ENCODE assay signal across 17 mouse cellular contexts in genomic region chr7:124974870-124975488, GRCm38 (mm10).
A peak's percentile ranks its signal among the peaks of the same experiment; 100 is the strongest.
DNase-seq lines count a peak whose midpoint lies in the region; ATAC-seq and TF ChIP-seq lines count a peak whose summit lies in the region.
"Had no signal": no experiment of that assay in that cellular context is flagged by ENCODE, and none has a peak within 500 bp of the region (broad histone marks: within the 10 kb centered on the region; RNA-seq: fewer than 3 reads in every experiment).

No protein-coding gene starts in this region.

- ATAC-seq in forebrain, embryonic 14.5 days, result peak; percentile 72
- ATAC-seq in forebrain, embryonic 12.5 days (ENCODE audit: low FRiP score), result no peak
- ATAC-seq in forebrain, embryonic 16.5 days, result peak; percentile 84
- ATAC-seq in forebrain, postnatal 0 days, result no peak
- no peak for ATAC-seq in midbrain, embryonic 13.5 days

- no peak overlapping the region for H3K4me2 ChIP-seq in forebrain, embryonic 14.5 days (ENCODE audit: low read length)
- H3K4me2 ChIP-seq in forebrain, embryonic 12.5 days, result no peak overlapping the region
- H3K4me2 ChIP-seq in forebrain, embryonic 16.5 days (ENCODE audit: low read length), result no peak overlapping the region
- no peak overlapping the region for H3K4me2 ChIP-seq in forebrain, postnatal 0 days (ENCODE audit: low read depth)
- H3K4me2 ChIP-seq in midbrain, embryonic 13.5 days (replicated peaks), result no peak overlapping the region
- H3K4me2 ChIP-seq: embryonic facial prominence, embryonic 12.5 days had no signal

- no peaks in the 10 kb centered on the region for H3K9me3 ChIP-seq in forebrain, embryonic 14.5 days (replicated peaks; ENCODE audit: control insufficient read depth, low read length)
- H3K9me3 ChIP-seq in forebrain, embryonic 12.5 days, result no peaks in the 10 kb centered on the region
- H3K9me3 ChIP-seq in forebrain, embryonic 16.5 days (ENCODE audit: control insufficient read depth, low read length), result no peaks in the 10 kb centered on the region
- H3K9me3 ChIP-seq in forebrain, postnatal 0 days (ENCODE audit: low read length), result no peaks in the 10 kb centered on the region
- no peaks in the 10 kb centered on the region for H3K9me3 ChIP-seq in midbrain, embryonic 10.5 days (replicated peaks)
- H3K9me3 ChIP-seq in midbrain, embryonic 13.5 days, result no peaks in the 10 kb centered on the region
- H3K9me3 ChIP-seq: embryonic facial prominence, embryonic 10.5 days; embryonic facial prominence, embryonic 12.5 days had no signal

- 15% methylated on average over 5 of the region's 5 CpGs for whole genome bisulfite sequencing in forebrain, embryonic 14.5 days
- 51% methylated on average over 5 of the region's 5 CpGs for WGBS in forebrain, embryonic 12.5 days
- WGBS in forebrain, embryonic 16.5 days, result 13% methylated on average over 5 of the region's 5 CpGs
- 21% methylated on average over 5 of the region's 5 CpGs for WGBS in forebrain, postnatal 0 days
- 79% methylated on average over 5 of the region's 5 CpGs for WGBS in midbrain, embryonic 10.5 days
- 57% methylated on average over 5 of the region's 5 CpGs for WGBS in midbrain, embryonic 13.5 days

- H3K27ac ChIP-seq in forebrain, embryonic 14.5 days (ENCODE audit: low read depth, low read length), result no peak overlapping the region
- H3K27ac ChIP-seq in forebrain, embryonic 12.5 days, result no peak overlapping the region
- no peak overlapping the region for H3K27ac ChIP-seq in forebrain, embryonic 16.5 days (ENCODE audit: low read length)
- H3K27ac ChIP-seq in forebrain, postnatal 0 days (ENCODE audit: low read depth, low read length), result no peak overlapping the region
- H3K27ac ChIP-seq in midbrain, embryonic 10.5 days (replicated peaks), result no peak overlapping the region
- no peak overlapping the region for H3K27ac ChIP-seq in midbrain, embryonic 13.5 days
- H3K27ac ChIP-seq: embryonic facial prominence, embryonic 10.5 days; embryonic facial prominence, embryonic 12.5 days had no signal

- H3K27me3 ChIP-seq in forebrain, embryonic 14.5 days (replicated peaks; ENCODE audit: control insufficient read depth, insufficient read depth, low read length), result no peaks in the 10 kb centered on the region
- no peaks in the 10 kb centered on the region for H3K27me3 ChIP-seq in forebrain, embryonic 12.5 days
- H3K27me3 ChIP-seq in forebrain, embryonic 16.5 days (replicated peaks; ENCODE audit: control insufficient read depth, insufficient read depth, low read length), result no peaks in the 10 kb centered on the region
- no peaks in the 10 kb centered on the region for H3K27me3 ChIP-seq in forebrain, postnatal 0 days (ENCODE audit: insufficient read depth, low read length)
- H3K27me3 ChIP-seq in midbrain, embryonic 10.5 days (ENCODE audit: low read depth, poor library complexity, severe bottlenecking), result no peaks in the 10 kb centered on the region
- no peaks in the 10 kb centered on the region for H3K27me3 ChIP-seq in midbrain, embryonic 13.5 days
- H3K27me3 ChIP-seq: embryonic facial prominence, embryonic 12.5 days had no signal

- 0 out of 2 replicates have a peak, but pooled peaks cover 3% of the 10 kb centered on the region for H3K4me1 ChIP-seq in forebrain, embryonic 14.5 days (ENCODE audit: control insufficient read depth, insufficient read depth, low read length)
- no peaks in the 10 kb centered on the region for H3K4me1 ChIP-seq in forebrain, embryonic 12.5 days
- H3K4me1 ChIP-seq in forebrain, embryonic 16.5 days (replicated peaks; ENCODE audit: control insufficient read depth, insufficient read depth, low read length), result no peaks in the 10 kb centered on the region
- no peaks in the 10 kb centered on the region for H3K4me1 ChIP-seq in forebrain, postnatal 0 days (ENCODE audit: insufficient read depth)
- H3K4me1 ChIP-seq in midbrain, embryonic 10.5 days, result no peaks in the 10 kb centered on the region
- no peaks in the 10 kb centered on the region for H3K4me1 ChIP-seq in midbrain, embryonic 13.5 days (replicated peaks)
- H3K4me1 ChIP-seq: embryonic facial prominence, embryonic 10.5 days; embryonic facial prominence, embryonic 12.5 days had no signal

- peak; percentile 61 for DNase-seq in forebrain, embryonic 14.5 days (ENCODE audit: low spot score)
- no peak for DNase-seq in forebrain, postnatal 0 days
- peak; percentile 5 for DNase-seq in midbrain, embryonic 10.5 days (ENCODE audit: low spot score)
- DNase-seq in kidney, adult 11 months, result no peak
- DNase-seq: adrenal gland, adult 2 months; adrenal gland, postnatal 10 days; adrenal gland, postnatal 25 days; cerebellum, adult 11-12 months; cerebellum, adult 2 months; cerebellum, adult 9-10 months; cerebellum, postnatal 10 days; cerebellum, postnatal 25 days had no signal

- no peak overlapping the region for H3K9ac ChIP-seq in forebrain, embryonic 14.5 days (ENCODE audit: low read length)
- no peak overlapping the region for H3K9ac ChIP-seq in forebrain, embryonic 12.5 days
- H3K9ac ChIP-seq in forebrain, embryonic 16.5 days (replicated peaks; ENCODE audit: low read depth, low read length), result no peak overlapping the region
- no peak overlapping the region for H3K9ac ChIP-seq in forebrain, postnatal 0 days
- no peak overlapping the region for H3K9ac ChIP-seq in midbrain, embryonic 13.5 days (replicated peaks)
- H3K9ac ChIP-seq: embryonic facial prominence, embryonic 12.5 days had no signal

- H3K4me3 ChIP-seq in forebrain, embryonic 14.5 days (ENCODE audit: low read depth, low read length), result no peak overlapping the region
- H3K4me3 ChIP-seq in forebrain, embryonic 12.5 days (replicated peaks), result no peak overlapping the region
- H3K4me3 ChIP-seq in forebrain, embryonic 16.5 days (replicated peaks; ENCODE audit: low read length), result no peak overlapping the region
- no peak overlapping the region for H3K4me3 ChIP-seq in forebrain, postnatal 0 days (ENCODE audit: low read depth, low read length)
- no peak overlapping the region for H3K4me3 ChIP-seq in midbrain, embryonic 10.5 days
- H3K4me3 ChIP-seq in midbrain, embryonic 13.5 days (replicated peaks), result no peak overlapping the region
- H3K4me3 ChIP-seq: embryonic facial prominence, embryonic 10.5 days; embryonic facial prominence, embryonic 12.5 days had no signal

- no peak for TF ChIP-seq CTCF in forebrain, postnatal 0 days (IDR thresholded peaks at IDR 0.05; ENCODE audit: low read depth)

- H3K36me3 ChIP-seq in forebrain, embryonic 14.5 days (ENCODE audit: control insufficient read depth, insufficient read depth, low read length), result no peaks in the 10 kb centered on the region
- H3K36me3 ChIP-seq in forebrain, embryonic 12.5 days (replicated peaks), result no peaks in the 10 kb centered on the region
- no peaks in the 10 kb centered on the region for H3K36me3 ChIP-seq in forebrain, embryonic 16.5 days (ENCODE audit: control insufficient read depth, insufficient read depth)
- no peaks in the 10 kb centered on the region for H3K36me3 ChIP-seq in forebrain, postnatal 0 days (ENCODE audit: insufficient read depth)
- H3K36me3 ChIP-seq in midbrain, embryonic 10.5 days, result no peaks in the 10 kb centered on the region
- no peaks in the 10 kb centered on the region for H3K36me3 ChIP-seq in midbrain, embryonic 13.5 days
- H3K36me3 ChIP-seq: embryonic facial prominence, embryonic 10.5 days; embryonic facial prominence, embryonic 12.5 days had no signal

Comparison
In these comparisons a context has a peak if more than half of its experiments do, and no peak if none do; other contexts are left out.
1. ATAC-seq: peak in forebrain, embryonic 14.5 days (single experiment) and forebrain, embryonic 16.5 days (single experiment); none in forebrain, embryonic 12.5 days (single experiment), forebrain, postnatal 0 days (single experiment) and midbrain, embryonic 13.5 days (single experiment).
2. DNase-seq: peak in forebrain, embryonic 14.5 days (single experiment) and midbrain, embryonic 10.5 days (single experiment); none in forebrain, postnatal 0 days (single experiment) and kidney, adult 11 months (single experiment).